Comparison of ENCODE assay signal across 28 mouse cellular contexts in the genomic region with DNA sequence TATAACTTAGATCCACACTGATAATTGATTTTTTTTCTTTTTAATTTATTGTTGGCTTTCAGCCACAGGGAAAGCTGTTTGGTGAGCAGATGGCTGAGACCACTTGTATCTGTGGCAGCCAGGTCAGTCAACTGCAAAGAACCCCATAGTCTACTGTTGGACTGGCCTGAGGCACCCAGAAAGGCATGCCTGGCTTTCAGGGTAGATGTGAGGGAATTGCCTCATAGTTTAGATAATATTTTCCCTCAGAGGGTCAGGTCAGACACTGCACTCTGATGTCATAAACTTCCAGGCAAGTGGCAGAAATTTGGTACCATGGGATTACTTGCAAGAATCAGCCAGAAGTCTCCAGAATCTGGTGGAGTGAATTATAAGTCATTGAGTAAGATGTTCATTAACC. TPM values are rescaled to one million over a fixed set of nuclear protein-coding genes. Genes with fewer than 3 reads are reported as not detected.
DNase-seq lines count a peak whose midpoint lies in the region; ATAC-seq and TF ChIP-seq lines count a peak whose summit lies in the region.
"Had no signal": no experiment of that assay in that cellular context is flagged by ENCODE, and none has a peak within 500 bp of the region (broad histone marks: within the 10 kb centered on the region; RNA-seq: fewer than 3 reads in every experiment).

No protein-coding gene starts in this region.

- intact Hi-C loops in heart, postnatal 36 days (cut with DNase I), result no loop called here

- TF ChIP-seq POLR2A in liver, adult 2 months (IDR thresholded peaks at IDR 0.05; ENCODE audit: extremely low read depth, insufficient read depth, low read length), result no peak

- ATAC-seq in Patski, result peak; percentile 85
- ATAC-seq: forebrain, embryonic 16.5 days; intestine, postnatal 0 days; midbrain, embryonic 16.5 days had no signal

- no peak overlapping the region for H3K9ac ChIP-seq in liver, adult 2 months (ENCODE audit: low read depth, low read length)
- H3K9ac ChIP-seq: embryonic facial prominence, embryonic 12.5 days; liver, embryonic 13.5 days; lung, embryonic 14.5 days; neural tube, embryonic 12.5 days had no signal

- no peak overlapping the region for H3K4me3 ChIP-seq in liver, adult 2 months (ENCODE audit: insufficient read depth, low read depth, low read length)
- H3K4me3 ChIP-seq: embryonic facial prominence, embryonic 12.5 days; forebrain, embryonic 10.5 days; layer of hippocampus, adult 2 months; liver, embryonic 13.5 days; myocyte; neural tube, embryonic 12.5 days had no signal

- H3K27me3 ChIP-seq in liver, adult 2 months (ENCODE audit: control insufficient read depth, insufficient read depth, low read length), result no peaks in the 10 kb centered on the region
- no peaks in the 10 kb centered on the region for H3K27me3 ChIP-seq in Patski
- H3K27me3 ChIP-seq: embryonic facial prominence, embryonic 12.5 days; liver, embryonic 13.5 days; neural tube, embryonic 12.5 days had no signal

- CTCF ChIA-PET in Patski (lab: Charles Lee), result interaction anchor here (1.3 kb wide), 1 partner anchor 12 kb away, joined by 3 read pairs; no protein-coding TSS in a partner anchor

- peaks cover 3% of the 10 kb centered on the region for H3K36me3 ChIP-seq in liver, adult 2 months (ENCODE audit: control insufficient read depth, insufficient read depth, low read length)
- H3K36me3 ChIP-seq: embryonic facial prominence, embryonic 12.5 days; forebrain, embryonic 10.5 days; liver, embryonic 13.5 days; neural tube, embryonic 12.5 days had no signal

- H3K27ac ChIP-seq in liver, adult 2 months (replicated peaks; ENCODE audit: insufficient read depth, low read depth, low read length), result no peak overlapping the region
- H3K27ac ChIP-seq: embryonic facial prominence, embryonic 12.5 days; forebrain, embryonic 10.5 days; layer of hippocampus, adult 2 months; liver, embryonic 13.5 days; neural tube, embryonic 12.5 days; stomach, postnatal 0 days had no signal

- peaks cover 16% of the 10 kb centered on the region for H3K4me1 ChIP-seq in liver, adult 2 months (ENCODE audit: control insufficient read depth, insufficient read depth, low read length)
- H3K4me1 ChIP-seq: embryonic facial prominence, embryonic 12.5 days; forebrain, embryonic 10.5 days; neural tube, embryonic 12.5 days had no signal

- TF ChIP-seq CTCF in liver, adult 2 months (IDR thresholded peaks at IDR 0.05; ENCODE audit: low read depth, low read length), result no peak
- TF ChIP-seq CTCF in Patski (IDR thresholded peaks at IDR 0.05), result no peak

- POLR2A ChIA-PET in Patski (lab: Charles Lee), result no interaction called here

- peak; percentile 83 for DNase-seq in heart, adult 11 months
- no peak for DNase-seq in heart, postnatal 36 days
- DNase-seq in liver, adult 2 months (ENCODE audit: extremely low read depth, low read depth, low spot score), result peak; percentile 81
- DNase-seq in liver (no peak), Patski (ENCODE audit: low read depth, low spot score) (peak; percentile 25)
- DNase-seq in fibroblast of lung, adult 2 months (ENCODE audit: low read depth), result peak; percentile 8
- no peak for DNase-seq in lung, postnatal 10 days
- DNase-seq: B cell, adult 2 months; cerebellum, adult 9-10 months; embryo, embryonic 11 days; gastrocnemius, postnatal 10 days; heart, postnatal 14 days; kidney, postnatal 25 days; liver, embryonic 13.5 days; lung, embryonic 14.5 days; right cerebral cortex, adult 18-20 months; thymus, adult 18-20 months; thymus, postnatal 25 days had no signal

- in situ Hi-C loops in Patski (cut with MboI; ENCODE audit: low pct_unique_long_range_greater_than_20kb), result no loop called here

- H3K79me2 ChIP-seq in liver, adult 2 months (ENCODE audit: control insufficient read depth, insufficient read depth, low read length), result peaks cover 12% of the 10 kb centered on the region; the same call in 1 of the 2 replicates

RNA-seq across cellular contexts. Expression of gene Adra1b, which starts 16.5 kb away (rescaled TPM):
- total RNA-seq in heart, postnatal 36 days (2021), result 10 to 100 TPM; 47.8 to 52.2 TPM
- 21.6 and 25.6 TPM in 2 replicates for total RNA-seq in liver, adult 2 months (2014; rRNA removed)
- polyA plus RNA-seq in liver, adult 2 months (2012; rRNA removed), result 176 and 191 TPM in 2 replicates
- polyA plus RNA-seq in Patski (2021), result 3.7 TPM
- total RNA-seq: megakaryocyte progenitor cell, adult 5-6 weeks had no signal

Comparison
In these comparisons a context has a peak if more than half of its experiments do, and no peak if none do; other contexts are left out.
1. DNase-seq: peak in heart, adult 11 months (single experiment), liver, adult 2 months (single experiment), Patski (single experiment) and fibroblast of lung, adult 2 months (single experiment); none in heart, postnatal 36 days (0 of 2), liver (single experiment) and lung, postnatal 10 days (single experiment).